ENCODE assay signal across 14 mouse cellular contexts in the genomic region with DNA sequence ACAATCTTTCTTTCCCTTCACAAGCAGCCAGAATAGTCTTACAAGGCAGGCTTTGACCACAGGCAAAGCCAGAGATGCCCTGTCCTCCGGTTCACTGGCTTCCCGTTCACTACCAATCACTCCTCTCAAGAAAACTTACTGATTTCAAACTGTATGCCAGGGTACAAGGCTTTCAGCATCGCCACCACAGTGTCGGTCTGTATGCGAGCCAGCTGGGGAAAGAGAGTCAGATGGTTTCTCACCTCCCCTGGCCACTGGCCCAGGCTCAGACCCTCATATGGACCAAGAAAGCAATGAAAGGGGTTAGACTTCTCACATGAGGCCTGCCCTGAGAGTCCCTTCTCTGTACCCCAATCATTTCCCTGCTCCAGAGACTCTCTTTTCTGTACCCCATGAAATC. TPM values are rescaled to one million over a fixed set of nuclear protein-coding genes. Genes with fewer than 3 reads are reported as not detected.
DNase-seq lines count a peak whose midpoint lies in the region; ATAC-seq and TF ChIP-seq lines count a peak whose summit lies in the region.
"Had no signal": no experiment of that assay in that cellular context is flagged by ENCODE, and none has a peak within 500 bp of the region (broad histone marks: within the 10 kb centered on the region; RNA-seq: fewer than 3 reads in every experiment).

No protein-coding gene starts in this region.

- no peaks in the 10 kb centered on the region for H3K9me3 ChIP-seq in heart, embryonic 11.5 days (replicated peaks; ENCODE audit: control insufficient read depth, low read length)
- no peaks in the 10 kb centered on the region for H3K9me3 ChIP-seq in liver, embryonic 11.5 days (ENCODE audit: control insufficient read depth, low read length)
- no peaks in the 10 kb centered on the region for H3K9me3 ChIP-seq in liver, embryonic 12.5 days (replicated peaks)

- no peak for DNase-seq in heart, postnatal 4 days
- no peak for DNase-seq in liver, embryonic 11.5 days (ENCODE audit: low spot score)
- DNase-seq in liver: no peak
- no peak for DNase-seq in right cerebral cortex, postnatal 25 days
- DNase-seq in frontal cortex, adult 2 months (ENCODE audit: extremely low spot score in 1 of 2, low spot score in 1 of 2): no peak
- DNase-seq: cerebellum, adult 8-10 months; kidney, postnatal 36 days; layer of hippocampus, postnatal 36 days; lung, postnatal 4 days; thymus, postnatal 36 days had no signal

- H3K4me3 ChIP-seq in heart, embryonic 11.5 days (ENCODE audit: low read depth, low read length): peak overlapping the region; percentile 39
- peak overlapping the region; percentile 96 for H3K4me3 ChIP-seq in liver, embryonic 11.5 days (ENCODE audit: low read depth, low read length)
- H3K4me3 ChIP-seq in bone marrow, adult 2 months (replicated peaks; ENCODE audit: control insufficient read depth, low read depth, low read length): peak overlapping the region; percentile 87
- peak overlapping the region; percentile 93 for H3K4me3 ChIP-seq in liver, embryonic 12.5 days

- H3K4me2 ChIP-seq in heart, embryonic 11.5 days: no peak overlapping the region; the same call in 1 of the 2 replicates
- H3K4me2 ChIP-seq in liver, embryonic 11.5 days: peak overlapping the region; percentile 91
- H3K4me2 ChIP-seq in liver, embryonic 12.5 days: peak overlapping the region; percentile 84

- TF ChIP-seq CTCF in bone marrow, adult 2 months (IDR thresholded peaks at IDR 0.05; ENCODE audit: control insufficient read depth, insufficient read depth, low read length): no peak

- peaks cover 22% of the 10 kb centered on the region for H3K4me1 ChIP-seq in heart, embryonic 11.5 days (ENCODE audit: control insufficient read depth, insufficient read depth, low read length)
- H3K4me1 ChIP-seq in liver, embryonic 11.5 days (replicated peaks; ENCODE audit: control insufficient read depth, insufficient read depth, low read length): peaks cover 23% of the 10 kb centered on the region
- H3K4me1 ChIP-seq in bone marrow, adult 2 months (ENCODE audit: control insufficient read depth, insufficient read depth, low read length): no peaks in the 10 kb centered on the region; the same call in 1 of the 2 replicates
- peaks cover 67% of the 10 kb centered on the region for H3K4me1 ChIP-seq in liver, embryonic 12.5 days

- WGBS in heart, embryonic 11.5 days (ENCODE audit: insufficient replicate concordance): 84% methylated on average over 5 of the region's 5 CpGs
- WGBS in liver, embryonic 11.5 days: 71% methylated on average over 5 of the region's 5 CpGs
- WGBS in bone marrow, adult 2 months: 72% methylated on average over 5 of the region's 5 CpGs
- 45% methylated on average over 5 of the region's 5 CpGs for WGBS in liver, embryonic 12.5 days (ENCODE audit: insufficient replicate concordance)

- H3K27ac ChIP-seq in heart, embryonic 11.5 days (ENCODE audit: low read depth, low read length): peak overlapping the region; percentile 100
- peak overlapping the region; percentile 100 for H3K27ac ChIP-seq in liver, embryonic 11.5 days (ENCODE audit: low read depth, low read length)
- H3K27ac ChIP-seq in bone marrow, adult 2 months (ENCODE audit: control insufficient read depth, insufficient read depth, low read depth, low read length, poor library complexity): peak overlapping the region; percentile 89
- peak overlapping the region; percentile 100 for H3K27ac ChIP-seq in liver, embryonic 12.5 days

- no peaks in the 10 kb centered on the region for H3K27me3 ChIP-seq in heart, embryonic 11.5 days (ENCODE audit: control insufficient read depth, insufficient read depth, low read length)
- H3K27me3 ChIP-seq in liver, embryonic 11.5 days (replicated peaks; ENCODE audit: control insufficient read depth, insufficient read depth, low read length): no peaks in the 10 kb centered on the region
- no peaks in the 10 kb centered on the region for H3K27me3 ChIP-seq in liver, embryonic 12.5 days (replicated peaks)

- H3K36me3 ChIP-seq in heart, embryonic 11.5 days (ENCODE audit: control insufficient read depth, insufficient read depth, low read length): peaks cover 7% of the 10 kb centered on the region
- peaks cover 36% of the 10 kb centered on the region for H3K36me3 ChIP-seq in liver, embryonic 11.5 days (ENCODE audit: control insufficient read depth, insufficient read depth, low read length)
- peaks cover 63% of the 10 kb centered on the region for H3K36me3 ChIP-seq in liver, embryonic 12.5 days

- H3K9ac ChIP-seq in heart, embryonic 11.5 days (ENCODE audit: low read depth, low read length): peak overlapping the region; percentile 94
- peak overlapping the region; percentile 89 for H3K9ac ChIP-seq in liver, embryonic 11.5 days (ENCODE audit: low read depth, low read length)
- peak overlapping the region; percentile 98 for H3K9ac ChIP-seq in liver, embryonic 12.5 days

- TF ChIP-seq POLR2A in bone marrow, adult 2 months (IDR thresholded peaks at IDR 0.05; ENCODE audit: borderline replicate concordance, control insufficient read depth, low read depth, low read length): no peak

- no peak for ATAC-seq in heart, embryonic 11.5 days (replicated peaks; ENCODE audit: insufficient number of reproducible peaks, low FRiP score, low TSS enrichment)
- ATAC-seq in liver, embryonic 11.5 days (replicated peaks; ENCODE audit: low FRiP score): no peak
- no peak for ATAC-seq in liver, embryonic 12.5 days
- ATAC-seq: activated CD4-positive, CD25-positive, alpha-beta regulatory T cell, adult 4 months had no signal

RNA-seq across cellular contexts. Expression of a gene that starts 2.5 kb away (rescaled TPM):
- 258 and 291 TPM in 2 replicates for polyA plus RNA-seq in heart, embryonic 11.5 days (2014; fragmentation: Nextera tagmentation; extraction: Ambion mirVana)
- 10 to 100 TPM; 54.0 to 60.6 TPM for total RNA-seq in heart, postnatal 4 days (2021)
- 879 and 949 TPM in 2 replicates for polyA plus RNA-seq in liver, embryonic 11.5 days (2014; fragmentation: Nextera tagmentation; extraction: Ambion mirVana)
- polyA plus RNA-seq in bone marrow, adult 2 months (2011; ENCODE audit: insufficient read depth, insufficient read length, low replicate concordance, missing spikeins): 824 and 950 TPM in 2 replicates
- polyA plus RNA-seq in liver, embryonic 12.5 days (2016; fragmentation: Nextera tagmentation; extraction: Ambion mirVana): 1,354 and 1,355 TPM in 2 replicates
- 30.3 and 33.4 TPM in 2 replicates for polyA plus RNA-seq in frontal cortex, adult 2 months (2012; rRNA removed)

RNA-seq across cellular contexts. Expression of a gene that starts 7.0 kb away (rescaled TPM):
- polyA plus RNA-seq in heart, embryonic 11.5 days (2014; fragmentation: Nextera tagmentation; extraction: Ambion mirVana): 199 and 232 TPM in 2 replicates
- 100 to 1,000 TPM; 157 to 164 TPM for total RNA-seq in heart, postnatal 4 days (2021)
- 250 TPM in 2 replicates for polyA plus RNA-seq in liver, embryonic 11.5 days (2014; fragmentation: Nextera tagmentation; extraction: Ambion mirVana)
- polyA plus RNA-seq in bone marrow, adult 2 months (2011; ENCODE audit: insufficient read depth, insufficient read length, low replicate concordance, missing spikeins): 184 and 201 TPM in 2 replicates
- polyA plus RNA-seq in liver, embryonic 12.5 days (2016; fragmentation: Nextera tagmentation; extraction: Ambion mirVana): 233 and 239 TPM in 2 replicates
- 65.4 and 75.0 TPM in 2 replicates for polyA plus RNA-seq in frontal cortex, adult 2 months (2012; rRNA removed)

RNA-seq across cellular contexts. Expression of a gene that starts 15.7 kb away (rescaled TPM):
- polyA plus RNA-seq in heart, embryonic 11.5 days (2014; fragmentation: Nextera tagmentation; extraction: Ambion mirVana): 40.2 and 46.3 TPM in 2 replicates
- 10 to 100 TPM; 24.1 to 25.0 TPM for total RNA-seq in heart, postnatal 4 days (2021)
- polyA plus RNA-seq in liver, embryonic 11.5 days (2014; fragmentation: Nextera tagmentation; extraction: Ambion mirVana): 39.5 and 41.9 TPM in 2 replicates
- 11.2 and 30.7 TPM in 2 replicates for polyA plus RNA-seq in bone marrow, adult 2 months (2011; ENCODE audit: insufficient read depth, insufficient read length, low replicate concordance, missing spikeins)
- polyA plus RNA-seq in liver, embryonic 12.5 days (2016; fragmentation: Nextera tagmentation; extraction: Ambion mirVana): 21.9 and 24.0 TPM in 2 replicates
- polyA plus RNA-seq in frontal cortex, adult 2 months (2012; rRNA removed): 21.1 and 22.9 TPM in 2 replicates

RNA-seq across cellular contexts. Expression of a gene that starts 20.0 kb away (rescaled TPM):
- polyA plus RNA-seq in heart, embryonic 11.5 days (2014; fragmentation: Nextera tagmentation; extraction: Ambion mirVana): 15.1 and 19.8 TPM in 2 replicates
- 10 to 100 TPM; 20.9 to 21.6 TPM for total RNA-seq in heart, postnatal 4 days (2021)
- polyA plus RNA-seq in liver, embryonic 11.5 days (2014; fragmentation: Nextera tagmentation; extraction: Ambion mirVana): 25.2 and 26.1 TPM in 2 replicates
- 17.2 and 29.6 TPM in 2 replicates for polyA plus RNA-seq in bone marrow, adult 2 months (2011; ENCODE audit: insufficient read depth, insufficient read length, low replicate concordance, missing spikeins)
- 17.0 and 19.0 TPM in 2 replicates for polyA plus RNA-seq in liver, embryonic 12.5 days (2016; fragmentation: Nextera tagmentation; extraction: Ambion mirVana)
- 44.1 and 47.2 TPM in 2 replicates for polyA plus RNA-seq in frontal cortex, adult 2 months (2012; rRNA removed)

RNA-seq across cellular contexts. Expression of a gene that starts 21.4 kb away (rescaled TPM):
- polyA plus RNA-seq in heart, embryonic 11.5 days (2014; fragmentation: Nextera tagmentation; extraction: Ambion mirVana): 4.7 and 7.1 TPM in 2 replicates
- 10 to 100 TPM; 16.3 to 16.5 TPM for total RNA-seq in heart, postnatal 4 days (2021)
- polyA plus RNA-seq in liver, embryonic 11.5 days (2014; fragmentation: Nextera tagmentation; extraction: Ambion mirVana): 8.9 and 9.3 TPM in 2 replicates
- polyA plus RNA-seq in bone marrow, adult 2 months (2011; ENCODE audit: insufficient read depth, insufficient read length, low replicate concordance, missing spikeins): 14.6 and 17.5 TPM in 2 replicates
- 12.3 and 13.0 TPM in 2 replicates for polyA plus RNA-seq in liver, embryonic 12.5 days (2016; fragmentation: Nextera tagmentation; extraction: Ambion mirVana)
- 201 and 202 TPM in 2 replicates for polyA plus RNA-seq in frontal cortex, adult 2 months (2012; rRNA removed)

Comparison
In these comparisons a context has a peak if more than half of its experiments do, and no peak if none do; other contexts are left out.
1. H3K4me3 ChIP-seq: peak in every context shown above with its lines; median percentile 96 in liver, embryonic 11.5 days; 93 in liver, embryonic 12.5 days; 87 in bone marrow, adult 2 months; 39 in heart, embryonic 11.5 days.